Mouse (Mus musculus) ES-CJ7 (cell line): ENCODE results near the gene Nop56.

ENCODE experiments used
- DNase-seq: peaks from one replicate; pipeline ENCODE4 v3.0.0; 2011; ENCODE audit warnings: low read depth, low spot score

Gene Nop56

DNA sequence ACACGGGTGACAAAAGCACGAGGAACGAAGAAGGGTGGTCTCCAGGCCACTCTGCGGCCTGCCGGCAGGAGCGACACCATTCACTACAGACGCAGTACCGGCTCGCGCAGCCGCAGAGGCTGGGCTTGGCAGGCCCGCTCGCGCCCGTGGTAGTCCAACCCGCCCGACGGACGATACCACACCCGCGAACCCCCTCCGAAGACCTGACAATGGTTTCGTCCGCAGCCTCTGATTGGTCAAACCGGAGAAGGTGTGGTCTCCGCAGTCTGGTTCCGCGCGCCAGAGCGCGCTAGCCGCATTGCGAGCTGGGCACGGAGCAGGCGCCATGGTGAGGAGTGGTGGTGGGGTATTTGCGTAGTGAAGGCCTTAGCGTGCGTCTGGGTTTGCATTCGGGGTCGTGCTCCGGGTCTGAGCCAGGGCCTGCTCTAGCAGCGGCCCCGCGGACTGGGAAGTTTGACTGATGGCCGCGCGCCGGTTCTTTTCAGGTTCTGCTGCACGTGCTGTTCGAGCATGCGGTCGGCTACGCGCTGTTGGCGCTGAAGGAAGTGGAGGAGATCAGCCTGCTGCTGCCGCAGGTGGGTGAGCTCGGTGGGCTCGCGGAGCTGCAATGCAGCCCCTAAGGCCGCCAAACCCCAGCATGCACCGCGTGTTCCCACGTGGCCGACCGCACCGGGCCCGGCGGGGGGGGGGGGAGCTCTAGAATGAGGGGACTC is at the start of gene Nop56:
Gene Nop56, plus strand, starts transcription at position 282 of the 713 bp plus-strand sequence.
- peak; percentile 97 for DNase-seq

DNA sequence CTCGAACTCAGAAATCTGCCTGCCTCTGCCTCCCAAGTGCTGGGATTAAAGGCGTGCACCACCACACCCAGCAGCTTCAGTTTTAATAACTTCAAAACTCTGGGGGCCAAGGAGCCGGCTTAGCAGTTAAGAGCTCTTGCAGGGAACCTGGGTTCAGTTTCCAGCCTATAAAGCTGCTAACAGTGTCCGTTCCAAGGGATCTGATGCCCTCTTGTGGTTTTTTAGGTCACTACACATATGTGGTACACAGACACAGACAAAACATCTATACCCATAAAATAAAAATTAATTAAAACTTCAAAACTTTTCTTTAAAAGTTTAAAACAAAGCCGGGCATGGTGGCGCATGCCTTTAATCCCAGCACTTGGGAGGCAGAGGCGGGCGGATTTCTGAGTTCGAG is 27.3 kb upstream of the Nop56 start:
- peak; percentile 55 for DNase-seq

DNA sequence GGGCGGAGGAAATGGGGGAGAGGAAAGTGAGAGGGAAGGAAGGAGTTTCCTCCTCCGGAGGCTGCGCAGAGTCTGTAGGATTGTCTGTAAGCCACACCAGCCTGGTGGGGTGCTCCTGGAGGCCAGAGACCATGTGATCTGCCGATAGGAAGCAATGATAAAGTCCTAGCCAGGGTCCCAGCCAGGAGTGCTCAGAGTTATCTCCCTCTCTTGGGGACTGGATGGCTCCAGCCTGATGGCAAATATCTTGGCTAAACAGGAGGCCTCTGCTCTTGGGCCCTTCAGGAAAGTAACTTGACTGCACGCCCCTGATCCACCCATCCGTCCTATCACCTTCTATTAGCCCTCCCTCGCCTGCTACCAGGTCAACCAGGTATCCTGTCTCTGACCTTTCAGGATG is 26.0 kb upstream of the Nop56 start:
- no peak for DNase-seq

DNA sequence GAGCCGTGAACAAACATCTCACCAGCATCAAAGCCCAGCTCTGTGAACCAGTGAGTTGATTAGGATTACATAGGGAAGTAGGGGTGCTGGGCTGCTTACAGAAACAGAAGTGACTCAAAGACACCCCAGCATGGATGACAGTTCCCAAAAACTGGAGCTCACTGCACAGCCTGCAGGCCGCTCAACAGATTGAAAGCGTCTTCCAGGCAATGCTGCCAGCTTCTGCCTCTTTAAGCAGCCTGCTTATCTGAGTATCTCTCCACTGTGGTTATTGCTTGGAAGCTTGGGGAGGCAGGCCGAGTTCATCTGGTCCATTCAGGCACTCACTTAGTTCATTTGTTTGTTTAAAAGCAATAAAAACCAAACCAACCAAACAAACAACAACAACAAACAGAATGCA is 17.5 kb upstream of the Nop56 start:
- DNase-seq = no peak

DNA sequence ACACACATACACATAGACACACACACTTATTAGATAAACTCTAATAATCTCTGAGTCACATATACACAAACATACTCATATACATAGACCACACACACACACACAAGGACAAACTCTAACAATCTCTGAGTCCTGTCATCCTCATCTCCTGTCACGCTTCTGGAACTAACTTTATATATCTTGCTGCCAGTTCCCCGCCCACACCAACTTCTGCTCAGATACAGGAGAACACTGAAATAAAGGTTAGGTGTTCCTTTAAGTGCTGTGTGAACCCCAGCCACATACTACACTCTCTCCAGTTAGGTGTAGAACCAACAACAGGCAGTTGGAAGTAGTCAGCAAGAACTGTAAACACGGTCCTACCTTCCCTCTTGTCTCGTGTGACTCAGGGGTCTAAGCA is 13.4 kb upstream of the Nop56 start:
- no peak for DNase-seq

DNA sequence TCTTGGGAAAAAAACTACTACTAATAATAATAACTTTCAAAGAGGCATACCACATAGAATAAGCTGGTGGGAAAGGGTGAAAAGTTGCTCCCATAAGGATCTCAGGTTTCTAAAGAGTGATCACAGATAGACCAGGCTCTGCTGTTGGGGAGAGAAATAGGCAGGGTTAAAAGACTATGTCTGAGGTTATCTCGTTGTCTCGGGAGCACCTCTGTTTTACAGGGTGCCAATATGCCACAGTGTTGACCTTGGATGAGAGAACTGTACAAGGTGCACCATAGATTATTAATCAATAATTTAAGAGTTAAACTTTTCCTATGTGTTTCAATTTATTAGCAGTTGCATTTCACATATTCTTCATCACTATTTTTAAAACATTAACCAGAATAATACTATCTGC is 12.3 kb upstream of the Nop56 start:
- DNase-seq = no peak

DNA sequence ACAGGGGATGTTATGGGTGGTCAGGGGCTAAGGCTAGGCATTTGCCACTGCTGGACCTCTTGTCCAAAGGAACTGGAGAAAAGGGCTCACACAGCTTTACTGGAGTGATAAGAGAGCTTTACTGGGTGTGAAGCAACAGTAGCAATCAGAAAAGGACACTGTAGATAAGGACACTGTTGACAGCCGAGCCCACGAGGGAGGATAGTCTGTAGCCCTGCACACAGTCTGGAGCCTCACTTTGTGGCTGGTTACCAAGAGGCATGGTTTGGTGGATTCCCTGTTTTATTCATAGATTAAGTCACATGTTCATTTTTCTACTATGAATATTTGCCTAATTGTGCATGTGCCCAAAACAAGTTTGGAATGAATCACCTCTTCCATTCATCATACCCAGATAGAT is 11.8 kb upstream of the Nop56 start:
- no peak for DNase-seq

DNA sequence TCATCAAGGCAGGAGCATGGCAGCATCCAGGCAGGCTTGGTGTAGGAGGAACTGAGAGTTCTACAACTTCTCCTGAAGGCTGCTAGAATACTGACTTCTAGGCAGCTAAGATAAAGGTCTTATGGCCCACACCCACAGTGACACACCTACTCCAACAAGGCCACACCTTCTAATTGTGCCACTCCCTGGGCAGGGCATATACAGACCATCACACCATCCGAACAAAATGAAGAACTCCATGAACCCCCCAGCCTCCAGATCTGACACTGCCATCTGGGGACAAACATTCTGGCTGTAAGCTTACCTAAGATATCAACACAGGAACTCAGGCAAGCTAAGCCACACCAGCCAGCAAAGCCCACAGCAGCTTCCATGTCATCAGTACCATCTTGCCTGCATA is 8.7 kb upstream of the Nop56 start:
- DNase-seq = no peak

DNA sequence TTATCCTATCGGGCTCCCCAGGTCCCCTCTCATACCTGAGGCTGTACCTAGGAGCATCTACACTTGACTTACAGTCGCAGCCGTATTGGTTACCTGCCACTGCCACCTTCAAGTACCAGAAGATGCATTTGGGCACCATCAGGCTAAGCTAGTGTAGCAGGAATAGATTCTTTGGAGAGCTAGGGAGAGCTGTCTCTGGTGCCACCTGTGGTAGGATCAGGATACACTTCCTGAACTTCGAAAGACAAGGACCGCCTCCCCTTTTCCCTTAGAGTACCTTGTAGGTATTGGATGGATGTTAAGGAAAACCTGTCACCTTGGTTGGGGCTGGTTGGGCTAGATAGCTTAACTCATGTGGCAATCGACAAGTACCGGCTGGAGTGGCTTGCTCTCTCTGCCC is 6.2 kb upstream of the Nop56 start:
- DNase-seq = peak; percentile 55

DNA sequence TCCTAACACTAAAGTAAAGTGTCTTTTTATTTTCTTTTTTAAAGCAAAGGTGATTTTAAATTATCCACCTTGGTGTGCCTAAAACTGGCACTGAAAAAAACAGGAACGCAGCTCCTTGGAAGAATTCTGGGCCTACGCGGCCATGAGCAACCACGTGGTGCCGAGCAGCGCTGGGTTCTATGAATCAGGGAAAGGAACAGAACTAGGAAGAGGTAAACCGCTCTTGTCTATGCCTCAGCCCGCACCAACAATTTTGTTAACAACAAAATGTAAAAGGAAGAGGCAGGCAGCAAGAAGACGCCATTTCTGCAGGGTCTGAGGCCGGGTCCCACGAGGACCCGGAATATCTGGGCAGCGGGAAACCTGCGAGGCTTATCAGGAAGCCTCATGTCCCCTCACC is 498 bp upstream of the Nop56 start:
- no peak for DNase-seq

DNA sequence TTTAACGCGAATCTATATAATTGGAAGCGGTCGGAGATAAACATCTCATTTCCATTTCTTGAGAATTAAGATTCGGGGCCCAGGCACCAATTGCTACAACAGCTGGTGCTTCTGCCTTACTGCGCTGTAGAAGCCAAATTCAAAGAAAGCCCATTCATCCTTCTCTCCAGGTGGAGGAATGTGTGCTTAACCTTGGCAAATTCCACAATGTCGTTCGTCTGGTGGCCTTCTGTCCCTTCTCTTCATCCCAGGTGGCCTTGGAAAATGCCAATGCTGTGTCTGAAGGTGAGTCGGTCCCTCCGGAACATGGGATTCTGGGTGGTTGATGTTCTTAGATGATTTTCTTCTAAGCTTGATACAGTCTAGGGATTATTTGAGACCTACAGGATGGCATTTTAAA is 632 bp downstream of the Nop56 start:
- no peak for DNase-seq

DNA sequence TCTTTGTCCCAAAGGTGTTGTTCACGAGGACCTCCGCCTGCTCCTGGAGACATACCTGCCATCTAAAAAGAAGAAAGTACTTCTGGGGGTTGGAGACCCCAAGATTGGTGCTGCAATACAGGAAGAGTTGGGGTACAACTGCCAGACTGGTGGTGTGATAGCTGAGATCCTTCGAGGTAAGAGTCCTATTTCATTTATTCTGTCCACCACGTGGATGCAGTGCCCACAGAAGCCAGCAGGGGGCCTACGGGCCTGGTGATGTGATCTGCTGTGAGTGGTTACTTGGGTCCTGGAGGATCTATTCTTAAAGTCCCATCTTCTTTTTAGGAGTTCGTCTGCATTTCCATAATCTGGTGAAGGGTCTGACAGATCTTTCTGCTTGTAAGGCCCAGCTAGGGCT is 1.4 kb downstream of the Nop56 start:
- DNase-seq = peak; percentile 89

DNA sequence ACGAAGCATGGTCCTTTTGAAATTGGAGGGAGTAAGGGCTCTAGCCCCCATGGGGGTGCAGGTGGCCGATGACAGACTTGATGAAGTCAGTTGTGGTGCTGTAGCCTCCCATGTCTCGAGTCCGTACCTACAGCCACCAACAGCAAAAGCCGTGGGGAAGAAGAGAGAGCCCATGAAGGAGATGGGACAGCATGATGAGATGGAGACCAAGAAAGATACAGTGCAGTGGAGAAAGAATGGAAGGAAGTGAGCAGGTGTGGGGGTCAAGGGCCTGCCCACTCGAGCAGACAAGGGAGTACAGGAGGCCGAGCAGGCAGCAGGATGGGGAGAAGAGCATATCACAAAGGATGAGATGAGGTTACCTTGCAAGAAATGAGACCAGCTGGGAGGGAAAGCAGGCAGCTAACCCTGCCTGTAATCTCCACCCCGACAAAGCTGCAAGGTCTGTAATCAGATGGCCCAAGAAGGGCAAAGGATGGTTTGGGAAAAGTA is 5.4 kb downstream of the Nop56 start:
- peak; percentile 56 for DNase-seq

DNA sequence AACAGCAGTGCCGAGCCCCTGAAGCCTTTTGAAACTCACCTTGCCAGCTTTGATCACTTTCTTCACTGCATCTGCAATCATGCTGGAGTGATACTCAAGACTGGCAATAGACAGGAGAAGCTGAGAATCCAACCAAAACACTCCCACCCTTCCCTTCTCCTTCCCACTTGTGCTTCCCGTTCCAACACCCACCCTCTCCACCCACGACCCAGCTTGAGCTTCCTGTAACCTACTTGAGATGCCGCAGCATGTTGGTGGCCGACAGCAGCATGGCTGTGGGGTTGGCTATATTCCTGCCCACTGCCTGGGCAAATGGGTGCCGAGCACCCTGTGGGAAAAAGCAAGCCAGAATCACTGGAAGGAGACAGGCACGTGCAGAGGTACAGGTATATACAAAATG is 6.0 kb downstream of the Nop56 start:
- no peak for DNase-seq

DNA sequence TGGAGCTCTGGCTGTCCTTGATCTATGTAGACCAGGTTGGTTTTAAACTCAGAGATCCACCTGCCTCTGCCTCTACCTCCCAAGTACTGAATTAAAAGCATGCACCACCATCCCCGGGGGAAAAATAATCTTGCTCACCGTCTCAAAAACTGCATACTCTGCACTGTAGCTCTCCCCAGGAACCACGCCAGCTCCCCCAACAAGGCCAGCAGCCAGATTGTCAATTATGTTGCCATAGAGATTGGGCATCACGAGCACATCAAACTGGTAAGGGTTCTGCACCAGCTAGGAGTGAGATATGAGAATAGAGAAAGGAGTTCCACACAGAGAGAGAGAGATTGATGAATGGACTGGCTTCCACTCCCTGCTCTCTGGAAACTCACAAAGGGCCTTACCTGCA is 6.6 kb downstream of the Nop56 start:
- DNase-seq = no peak

DNA sequence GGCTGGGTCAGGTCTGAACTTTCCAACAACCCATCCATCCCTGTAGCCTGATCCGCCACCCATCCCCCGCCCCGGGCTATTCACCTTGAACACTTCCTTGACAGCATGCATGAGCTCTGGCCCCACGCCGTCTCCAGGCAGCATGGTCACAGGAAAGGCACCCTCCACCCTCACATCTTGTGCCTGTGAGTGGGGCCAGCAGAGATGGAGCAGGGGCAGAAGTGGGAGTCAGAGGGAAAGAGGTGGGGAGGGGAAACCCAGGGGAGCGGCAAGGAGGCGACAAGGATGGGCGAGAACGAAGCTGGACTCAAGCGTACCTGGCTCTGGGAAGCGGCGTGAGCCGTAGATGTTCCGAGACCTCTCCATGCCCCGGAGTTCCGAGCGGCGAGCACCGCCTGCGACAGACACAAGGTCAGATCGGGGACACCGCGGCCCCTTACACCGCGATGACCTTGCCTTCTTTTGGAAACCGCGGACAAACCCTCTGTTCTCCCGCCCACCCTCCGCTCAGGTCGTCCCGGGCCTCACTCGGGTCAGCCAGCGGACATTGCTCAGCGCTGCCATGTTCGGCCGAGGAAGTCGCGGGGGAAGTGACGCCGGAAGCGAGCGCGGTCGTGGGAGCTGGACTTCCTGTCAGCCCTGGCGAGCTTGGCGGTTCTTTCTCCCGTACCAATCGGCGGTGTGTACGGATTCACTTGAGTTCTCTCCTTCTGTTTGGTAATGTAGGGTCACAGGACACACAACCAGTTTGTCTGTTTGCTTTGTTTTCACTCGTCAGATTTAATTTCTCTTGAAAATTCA is 9.8 kb downstream of the Nop56 start, which contains the start of gene Idh3b:
Gene Idh3b, minus strand, starts transcription at position 694 of the 801 bp plus-strand sequence.
- peak; percentile 84 for DNase-seq

DNA sequence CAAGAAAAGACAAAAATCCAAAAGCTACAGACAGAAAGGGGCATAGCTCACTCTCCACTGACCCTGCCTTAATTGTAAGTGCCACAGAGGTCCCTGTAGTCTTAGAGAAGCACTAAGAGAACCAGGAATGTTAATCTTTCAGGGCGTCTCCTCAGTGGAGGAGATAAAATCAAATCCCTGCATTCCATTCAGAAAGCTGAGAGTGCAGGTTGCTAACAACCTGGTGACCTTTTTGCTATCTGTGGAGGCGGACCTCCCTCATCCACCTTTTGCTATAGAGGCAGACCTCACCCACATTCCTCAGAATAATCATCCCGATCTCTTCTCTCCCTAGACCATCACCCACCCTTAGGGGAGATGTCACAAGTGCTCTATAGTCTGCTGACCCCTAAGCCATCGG is 14.9 kb downstream of the Nop56 start:
- DNase-seq = peak; percentile 69

DNA sequence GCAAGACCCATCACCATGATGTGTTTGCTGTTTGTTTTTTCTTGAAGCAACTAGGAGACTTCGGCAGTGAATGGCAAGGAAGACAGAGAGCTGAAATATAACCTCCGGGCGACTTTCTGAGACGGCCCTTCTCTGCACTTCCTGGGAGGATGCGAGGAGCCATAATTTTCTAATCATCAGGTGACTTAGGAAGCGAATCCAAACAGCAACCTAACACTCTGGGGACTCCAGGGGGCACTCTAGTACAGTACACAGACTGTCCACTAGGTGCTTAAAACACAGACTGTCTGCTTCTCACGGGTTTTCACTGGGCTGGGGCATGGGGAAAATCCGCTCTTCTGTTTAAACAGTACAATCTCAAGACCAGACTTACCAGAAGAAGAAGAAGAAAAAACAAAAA is 17.2 kb downstream of the Nop56 start:
- DNase-seq = peak; percentile 90

DNA sequence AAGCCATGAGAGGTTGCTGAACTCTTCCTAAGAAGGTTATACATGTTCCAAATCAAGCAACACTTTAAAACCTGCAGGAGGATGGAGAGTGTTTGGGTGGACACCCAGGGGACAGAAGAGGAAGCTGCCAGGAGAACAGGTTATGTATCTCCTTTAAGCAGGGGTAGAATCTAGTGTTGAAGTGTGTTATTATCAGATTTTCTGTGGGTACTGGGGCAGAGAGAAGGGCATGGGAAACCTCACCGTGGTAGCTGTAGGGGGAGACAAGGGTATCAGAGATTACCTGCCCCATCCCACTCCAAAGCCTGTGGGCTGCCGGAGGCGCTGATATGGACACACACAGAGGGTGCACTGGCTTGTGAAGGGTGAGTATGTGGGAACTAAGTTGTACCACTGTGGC is 18.8 kb downstream of the Nop56 start:
- no peak for DNase-seq

DNA sequence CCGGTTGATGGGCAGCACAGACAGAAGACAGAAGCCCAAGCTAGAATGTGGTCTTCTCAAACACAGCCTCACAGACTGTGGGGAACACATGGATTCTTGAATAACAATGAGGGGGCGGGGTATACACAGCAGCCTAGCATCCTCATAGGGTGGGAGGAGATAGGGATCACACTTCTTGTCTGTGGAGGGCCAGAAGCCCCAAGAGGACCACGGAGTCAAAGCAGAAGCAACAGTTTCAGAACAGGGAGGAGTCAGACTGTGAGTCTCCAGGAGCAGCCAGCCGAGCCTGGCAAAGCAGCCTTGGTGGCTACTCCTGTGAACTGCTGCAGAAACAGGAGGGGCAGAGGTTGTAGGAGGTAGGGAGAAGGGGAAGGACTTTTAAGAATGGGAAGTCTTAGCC is 19.3 kb downstream of the Nop56 start:
- DNase-seq = peak; percentile 57

DNA sequence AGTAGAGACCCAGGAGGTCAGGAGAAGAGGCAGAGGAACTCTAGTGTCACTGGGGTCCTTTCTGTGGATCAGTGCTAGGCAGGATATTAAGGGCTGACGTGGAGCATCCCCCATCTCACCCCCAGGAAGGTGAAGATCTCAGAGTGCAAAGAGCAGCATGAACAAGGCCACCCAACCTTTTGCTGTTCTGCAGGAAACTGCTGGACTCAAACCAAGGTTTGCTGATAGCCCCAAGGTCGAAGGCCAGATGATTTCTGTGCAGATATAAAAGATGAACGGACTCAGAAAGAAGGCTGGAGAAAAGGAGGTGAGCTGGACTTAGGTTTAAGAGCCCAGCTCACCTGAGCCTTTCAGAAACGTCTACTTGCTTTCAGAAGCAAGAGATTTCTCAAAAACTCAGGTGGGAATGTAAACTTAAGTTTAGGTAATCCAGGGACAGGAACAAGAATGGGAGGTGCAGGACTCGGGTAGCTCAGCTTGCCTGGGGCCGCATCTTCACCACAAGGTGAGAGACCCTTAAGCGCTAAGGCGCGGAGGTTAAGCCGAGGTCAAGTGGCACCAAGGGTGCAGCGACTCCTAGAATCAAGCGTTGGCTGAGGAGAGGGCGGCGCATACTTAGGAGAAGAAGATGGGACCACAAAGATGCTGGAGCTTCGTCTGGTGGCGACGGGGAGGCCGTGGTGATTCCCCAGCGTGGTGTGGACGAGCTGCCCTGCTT is 20.1 kb downstream of the Nop56 start:
- no peak for DNase-seq

DNA sequence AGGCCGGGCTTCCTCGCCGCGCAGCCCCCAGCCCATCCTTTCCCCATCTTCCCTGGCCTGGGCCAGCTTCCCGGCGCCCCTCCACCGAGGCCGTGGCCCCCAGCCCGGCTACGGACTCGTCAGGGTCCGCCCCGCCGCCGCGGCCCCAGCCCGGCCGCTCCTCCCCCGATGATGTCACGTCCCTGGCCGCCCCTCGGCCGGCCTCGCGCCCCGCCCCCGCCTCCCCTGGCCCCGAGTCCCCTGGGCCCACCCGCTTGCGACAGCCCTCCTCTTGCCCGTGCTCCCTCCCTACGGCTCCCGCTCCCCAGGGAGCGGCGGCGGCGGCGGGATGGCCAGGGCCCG is 20.7 kb downstream of the Nop56 start, which contains the start of gene Ebf4:
Gene Ebf4, plus strand, starts transcription at position 234 of the 342 bp plus-strand sequence.
- peak; percentile 41 for DNase-seq
